In the genomic region with DNA sequence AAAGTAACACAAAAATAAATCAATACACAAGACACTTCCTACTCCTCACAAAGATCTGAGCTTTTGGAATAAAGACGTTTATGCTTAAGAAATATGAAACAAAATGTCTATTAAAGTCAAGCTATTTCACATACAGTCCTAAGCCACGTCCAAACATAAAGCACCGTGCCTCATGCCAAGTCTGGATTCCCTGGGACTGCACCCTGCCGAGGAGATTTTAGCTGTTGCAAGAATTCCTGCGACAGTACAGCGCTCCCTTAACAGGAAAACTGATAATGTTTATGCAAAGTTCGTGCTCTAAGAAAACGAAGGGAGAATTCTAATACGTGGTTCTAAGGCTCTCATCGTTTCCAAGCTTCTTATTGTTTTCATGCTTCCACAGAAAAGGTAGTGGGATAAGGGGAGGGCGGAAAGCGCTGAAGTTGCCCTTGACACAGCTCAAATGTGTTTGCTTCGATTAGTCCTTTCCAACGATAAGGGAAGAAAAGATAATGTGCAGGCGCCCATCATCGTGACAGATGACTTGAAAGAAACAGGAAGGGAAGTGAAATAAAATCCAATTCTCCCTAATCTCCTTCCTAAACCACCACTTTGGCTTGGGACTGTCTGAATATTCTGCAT, we compare ENCODE assay signal across 17 mouse cellular contexts. TPM values are rescaled to one million over a fixed set of nuclear protein-coding genes. Genes with fewer than 3 reads are reported as not detected.
DNase-seq lines count a peak whose midpoint lies in the region; ATAC-seq and TF ChIP-seq lines count a peak whose summit lies in the region.
"Had no signal": no experiment of that assay in that cellular context is flagged by ENCODE, and none has a peak within 500 bp of the region (broad histone marks: within the 10 kb centered on the region; RNA-seq: fewer than 3 reads in every experiment).

No protein-coding gene starts in this region.

- TF ChIP-seq EP300 in MEL (IDR thresholded peaks at IDR 0.05; ENCODE audit: low read depth in 1 of 2, low read length in 2 of 2) = peak; percentile 77 to 84
- no peak for TF ChIP-seq EP300 in liver, embryonic 14.5 days (IDR thresholded peaks at IDR 0.05; ENCODE audit: low read depth)

- H3K4me3 ChIP-seq in heart, embryonic 16.5 days (ENCODE audit: low read length) = peak overlapping the region; percentile 32
- peak overlapping the region; percentile 33 to 40 for H3K4me3 ChIP-seq in MEL (ENCODE audit: control insufficient read depth in 1 of 2, insufficient read depth in 1 of 2, low read depth in 2 of 2, low read length in 2 of 2)
- H3K4me3 ChIP-seq in liver, embryonic 14.5 days (ENCODE audit: insufficient read depth in 1 of 2, low read depth in 2 of 2, low read length in 2 of 2) = no peak overlapping the region
- H3K4me3 ChIP-seq: embryonic facial prominence, embryonic 15.5 days; hindbrain, embryonic 10.5 days; midbrain, embryonic 12.5 days; neural tube, embryonic 13.5 days had no signal

- no peak overlapping the region for H3K27ac ChIP-seq in heart, embryonic 16.5 days (ENCODE audit: low read length)
- no peak overlapping the region for H3K27ac ChIP-seq in MEL (ENCODE audit: control insufficient read depth, low read depth, low read length)
- H3K27ac ChIP-seq in liver, embryonic 14.5 days = no peak overlapping the region
- H3K27ac ChIP-seq: embryonic facial prominence, embryonic 15.5 days; hindbrain, embryonic 10.5 days; midbrain, embryonic 12.5 days; neural tube, embryonic 13.5 days had no signal

- no peak for TF ChIP-seq RAD21 in MEL (IDR thresholded peaks at IDR 0.05; ENCODE audit: low read depth, low read length)

- 35% methylated on average over 16 of the region's 16 CpGs for WGBS in heart, embryonic 16.5 days
- WGBS in liver, embryonic 14.5 days (ENCODE audit: insufficient replicate concordance) = 50% methylated on average over 16 of the region's 16 CpGs

- peaks cover 2% of the 10 kb centered on the region; the same call in 1 of the 2 replicates for H3K4me1 ChIP-seq in heart, embryonic 16.5 days (ENCODE audit: control insufficient read depth, insufficient read depth, low read length)
- H3K4me1 ChIP-seq in MEL (ENCODE audit: control insufficient read depth in 1 of 2, insufficient read depth in 2 of 2, low read length in 2 of 2) = peaks cover 0 to 2% of the 10 kb centered on the region in 2 experiments; a peak in 2 of 4 replicates
- H3K4me1 ChIP-seq in liver, embryonic 14.5 days (replicated peaks; ENCODE audit: control insufficient read depth in 2 of 2, insufficient read depth in 2 of 2, low read length in 1 of 2) = peaks cover 0 to 6% of the 10 kb centered on the region in 2 experiments; a peak in 1 of 4 replicates
- H3K4me1 ChIP-seq: embryonic facial prominence, embryonic 15.5 days; hindbrain, embryonic 10.5 days; midbrain, embryonic 12.5 days; neural tube, embryonic 13.5 days had no signal

- H3K36me3 ChIP-seq in heart, embryonic 16.5 days (ENCODE audit: control insufficient read depth, insufficient read depth) = no peaks in the 10 kb centered on the region
- 0 out of 4 replicates have a peak, but pooled peaks cover 0 to 2% of the 10 kb centered on the region in 2 experiments for H3K36me3 ChIP-seq in MEL (ENCODE audit: control insufficient read depth in 1 of 2, insufficient read depth in 2 of 2, low read length in 2 of 2)
- H3K36me3 ChIP-seq in liver, embryonic 14.5 days (replicated peaks; ENCODE audit: control insufficient read depth, insufficient read depth, low read depth) = no peaks in the 10 kb centered on the region
- H3K36me3 ChIP-seq: embryonic facial prominence, embryonic 15.5 days; hindbrain, embryonic 10.5 days; midbrain, embryonic 12.5 days; neural tube, embryonic 13.5 days had no signal

- no peak for TF ChIP-seq CTCF in MEL (IDR thresholded peaks at IDR 0.05 in 2 of 3, conservative IDR thresholded peaks at IDR 0.05 in 1 of 3; ENCODE audit: control insufficient read depth in 1 of 3, insufficient read depth in 1 of 3, low read depth in 2 of 3, low read length in 3 of 3, poor library complexity in 1 of 3, severe bottlenecking in 1 of 3)
- TF ChIP-seq CTCF in brain, embryonic 14.5 days (IDR thresholded peaks at IDR 0.05; ENCODE audit: borderline replicate concordance, extremely low read depth, insufficient read depth, insufficient read length) = no peak
- no peak for TF ChIP-seq CTCF in liver, embryonic 14.5 days (IDR thresholded peaks at IDR 0.05; ENCODE audit: low read depth)

- ATAC-seq in heart, embryonic 16.5 days (replicated peaks; ENCODE audit: extremely low read depth, insufficient read depth, low FRiP score) = peak; percentile 58
- ATAC-seq in liver, embryonic 14.5 days (ENCODE audit: insufficient read depth) = no peak

- peak overlapping the region; percentile 59 for H3K4me2 ChIP-seq in heart, embryonic 16.5 days (ENCODE audit: low read depth, low read length)
- peak overlapping the region; percentile 16; the same call in 1 of the 2 replicates for H3K4me2 ChIP-seq in liver, embryonic 14.5 days (ENCODE audit: low read depth)
- H3K4me2 ChIP-seq: embryonic facial prominence, embryonic 15.5 days; midbrain, embryonic 12.5 days; neural tube, embryonic 13.5 days had no signal

- H3K79me2 ChIP-seq in MEL (ENCODE audit: control insufficient read depth, insufficient read depth, low read length, poor library complexity) = no peaks in the 10 kb centered on the region

- H3K27me3 ChIP-seq in heart, embryonic 16.5 days (ENCODE audit: control insufficient read depth, insufficient read depth, low read length) = no peaks in the 10 kb centered on the region
- H3K27me3 ChIP-seq in MEL (ENCODE audit: control insufficient read depth in 1 of 2, insufficient read depth in 2 of 2, low read length in 2 of 2) = no peaks in the 10 kb centered on the region
- no peaks in the 10 kb centered on the region for H3K27me3 ChIP-seq in liver, embryonic 14.5 days (ENCODE audit: control insufficient read depth, insufficient read depth, low read length)
- H3K27me3 ChIP-seq: embryonic facial prominence, embryonic 15.5 days; midbrain, embryonic 12.5 days; neural tube, embryonic 13.5 days had no signal

- intact Hi-C loops in heart, postnatal 10 days (cut with DNase I) = loop anchor here (10.0 kb wide), 1 partner anchor 427 kb away; no protein-coding TSS in a partner anchor

- no peak for DNase-seq in heart, postnatal 10 days
- peak; percentile 58 for DNase-seq in MEL (ENCODE audit: low read depth, low spot score)
- DNase-seq in brain, embryonic 14.5 days (ENCODE audit: low read depth) = peak; percentile 3
- DNase-seq in liver, embryonic 14.5 days (ENCODE audit: low read depth in 3 of 3, low spot score in 3 of 3) = peak in 1 of 3 experiments; percentile 26
- DNase-seq in frontal cortex, postnatal 36 days (ENCODE audit: low spot score in 2 of 2) = no peak
- no peak for DNase-seq in thymus, postnatal 36 days
- DNase-seq: cerebellum, postnatal 14 days; embryo, embryonic 11 days; gastrocnemius, postnatal 14 days; lung, postnatal 36 days; right cerebral cortex, postnatal 14 days; thymus, postnatal 25 days had no signal

- H3K9me3 ChIP-seq in heart, embryonic 16.5 days (replicated peaks; ENCODE audit: control insufficient read depth, low read length) = peaks cover 5% of the 10 kb centered on the region; the same call in 1 of the 2 replicates
- no peaks in the 10 kb centered on the region for H3K9me3 ChIP-seq in MEL (replicated peaks; ENCODE audit: insufficient read depth, low read length)
- no peaks in the 10 kb centered on the region for H3K9me3 ChIP-seq in liver, embryonic 14.5 days (ENCODE audit: control insufficient read depth, low read length)
- H3K9me3 ChIP-seq: embryonic facial prominence, embryonic 15.5 days; hindbrain, embryonic 10.5 days; midbrain, embryonic 12.5 days; neural tube, embryonic 13.5 days had no signal

- TF ChIP-seq POLR2A in MEL (IDR thresholded peaks at IDR 0.05; ENCODE audit: control insufficient read depth in 1 of 2, insufficient read depth in 1 of 2, low read depth in 1 of 2, low read length in 2 of 2, poor library complexity in 1 of 2) = no peak
- no peak for TF ChIP-seq POLR2A in brain, embryonic 14.5 days (IDR thresholded peaks at IDR 0.05; ENCODE audit: borderline replicate concordance, extremely low read depth, insufficient read depth, insufficient read length, poor library complexity, severe bottlenecking)

- H3K9ac ChIP-seq in heart, embryonic 16.5 days (ENCODE audit: low read length) = peak overlapping the region; percentile 36; the same call in 1 of the 2 replicates
- H3K9ac ChIP-seq in MEL (ENCODE audit: control insufficient read depth, low read depth, low read length, poor library complexity, severe bottlenecking) = peak overlapping the region; percentile 43
- H3K9ac ChIP-seq in liver, embryonic 14.5 days (replicated peaks) = no peak overlapping the region
- H3K9ac ChIP-seq: embryonic facial prominence, embryonic 15.5 days; midbrain, embryonic 12.5 days; neural tube, embryonic 13.5 days had no signal

TF ChIP-seq in MEL, 35 proteins besides CTCF, POLR2A, EP300 and RAD21:
- TF ChIP-seq TAL1 (IDR thresholded peaks at IDR 0.05; ENCODE audit: low read length) = peak; percentile 51
- peak; percentile 43; the same call in 1 of the 2 replicates for TF ChIP-seq SIN3A (IDR thresholded peaks at IDR 0.05; ENCODE audit: low read length)
- no peak for TF ChIP-seq GABPA (IDR thresholded peaks at IDR 0.05; ENCODE audit: low read depth, low read length)
- 0 out of 2 replicates have a peak, but pooled peaks have one; percentile 36 for TF ChIP-seq ELF1 (IDR thresholded peaks at IDR 0.05; ENCODE audit: low read depth, low read length)
- TF ChIP-seq RCOR1 (IDR thresholded peaks at IDR 0.05; ENCODE audit: low read depth, low read length) = peak; percentile 71
- TF ChIP-seq HCFC1 (IDR thresholded peaks at IDR 0.05; ENCODE audit: low read depth, low read length) = no peak
- peak; percentile 81 for TF ChIP-seq GATA1 (IDR thresholded peaks at IDR 0.05; ENCODE audit: low read depth, low read length)
- TF ChIP-seq BHLHE40 (IDR thresholded peaks at IDR 0.05; ENCODE audit: borderline replicate concordance, low read depth, low read length) = no peak
- peak; percentile 88 for TF ChIP-seq TCF12 (IDR thresholded peaks at IDR 0.05; ENCODE audit: low read depth, low read length)
- TF ChIP-seq MAZ (IDR thresholded peaks at IDR 0.05; ENCODE audit: low read depth, low read length) = 0 out of 2 replicates have a peak, but pooled peaks have one; percentile 20
- TF ChIP-seq ETS1 (IDR thresholded peaks at IDR 0.05; ENCODE audit: low read depth, low read length) = peak; percentile 55; the same call in 1 of the 2 replicates

RNA-seq across cellular contexts. Expression of a gene that starts 23.8 kb away (rescaled TPM):
- 777 and 809 TPM in 2 replicates for polyA plus RNA-seq in heart, embryonic 16.5 days (2015; fragmentation: Nextera tagmentation; extraction: Ambion mirVana)
- total RNA-seq in heart, postnatal 10 days (2021) = 100 to 1,000 TPM; 880 to 896 TPM
- 190 and 191 TPM in 2 replicates for total RNA-seq in MEL (2012; rRNA removed)
- polyA plus RNA-seq in MEL (2012; ENCODE audit: insufficient read depth in 1 of 2, insufficient read length in 2 of 2, low read depth in 1 of 2, low replicate concordance in 2 of 2, missing spikeins in 1 of 2) = 100 to 1,000 TPM in 1 of 2 experiments, not detected in 1; 163 TPM
- polyA plus RNA-seq in brain, embryonic 14.5 days (2012; rRNA removed) = 149 and 173 TPM in 2 replicates
- polyA plus RNA-seq in liver, embryonic 14.5 days (2012; rRNA removed) = 60.7 and 85.4 TPM in 2 replicates
- 178 and 190 TPM in 2 replicates for polyA plus RNA-seq in liver, embryonic 14.5 days (2014; fragmentation: Nextera tagmentation; extraction: Ambion mirVana)

Comparison
In these comparisons a context has a peak if more than half of its experiments do, and no peak if none do; other contexts are left out.
1. H3K4me3 ChIP-seq: peak in heart, embryonic 16.5 days (single experiment) and MEL (2 of 2); none in liver, embryonic 14.5 days (0 of 2).
2. DNase-seq: peak in MEL (single experiment) and brain, embryonic 14.5 days (single experiment); none in heart, postnatal 10 days (0 of 2), frontal cortex, postnatal 36 days (0 of 2) and thymus, postnatal 36 days (0 of 2).